Mouse (Mus musculus) MEL-GATA-1-ER (cell line): ENCODE measurements around the gene Rbm8a2.

ENCODE experiments used
- DNase-seq: peaks from one replicate; pipeline ENCODE4 v3.0.0-alpha.2; 2012; ENCODE audit warnings: low read depth; ENCODE audit errors: extremely low read depth

The Rbm8a2 gene

GRCm38 (mm10) chr1:175931391-175931790 is 47.5 kb downstream of the Rbm8a2 start:
- DNase-seq, result no peak
